In the genomic region with DNA sequence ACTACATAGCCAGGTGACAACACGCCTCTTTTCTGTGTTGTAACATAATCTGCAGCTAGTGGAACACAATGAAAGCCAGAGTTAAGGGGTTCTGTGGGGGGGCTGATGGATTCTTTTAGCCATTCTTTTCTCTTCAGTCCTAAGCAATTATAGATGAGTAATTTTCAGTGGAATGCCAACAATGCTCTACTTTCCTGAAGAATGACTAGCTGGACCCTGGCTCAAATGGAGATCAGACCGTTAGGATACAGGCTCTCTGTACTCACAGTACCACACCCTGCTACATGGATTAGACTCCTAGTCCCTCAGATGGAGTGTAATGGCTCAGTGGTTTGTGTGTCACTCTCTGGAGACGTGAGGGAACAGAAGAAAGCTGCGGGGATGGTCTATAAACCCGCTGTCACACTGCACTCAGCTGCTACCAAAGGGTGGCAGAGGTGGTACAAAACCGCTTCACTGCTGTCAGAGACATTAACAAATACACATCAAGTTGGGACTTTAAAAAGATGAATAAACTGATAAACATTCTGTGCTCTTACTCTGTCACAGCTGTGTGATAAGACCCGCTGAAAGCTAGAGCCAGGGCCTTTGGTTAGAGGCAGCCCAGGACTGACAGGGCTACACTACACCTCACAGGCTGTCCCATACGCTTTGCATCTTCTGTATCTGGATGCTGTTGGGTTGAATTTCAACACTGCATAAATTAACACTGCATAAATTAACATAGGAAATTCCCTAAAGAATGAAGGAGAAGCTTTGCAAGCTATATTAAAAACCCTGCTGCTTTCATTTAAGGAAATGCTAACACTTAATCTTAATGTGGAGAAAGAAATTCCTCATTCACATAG, we compare ENCODE assay signal across 14 mouse cellular contexts.
A peak's percentile ranks its signal among the peaks of the same experiment; 100 is the strongest.
DNase-seq lines count a peak whose midpoint lies in the region; ATAC-seq lines count a peak whose summit lies in the region.
"Had no signal": no experiment of that assay in that cellular context is flagged by ENCODE, and none has a peak within 500 bp of the region (broad histone marks: within the 10 kb centered on the region; RNA-seq: fewer than 3 reads in every experiment).

No protein-coding gene starts in this region.

- H3K4me2 ChIP-seq in midbrain, embryonic 13.5 days (replicated peaks): no peak overlapping the region
- H3K4me2 ChIP-seq: heart, embryonic 12.5 days; hindbrain, embryonic 15.5 days; kidney, embryonic 15.5 days; limb, embryonic 12.5 days had no signal

- 0 out of 2 replicates have a peak, but pooled peaks cover 8% of the 10 kb centered on the region for H3K4me1 ChIP-seq in midbrain, embryonic 13.5 days (replicated peaks)
- H3K4me1 ChIP-seq in midbrain, embryonic 10.5 days: peaks cover 7% of the 10 kb centered on the region
- H3K4me1 ChIP-seq: kidney, embryonic 15.5 days had no signal

- no peak overlapping the region for H3K4me3 ChIP-seq in midbrain, embryonic 13.5 days (replicated peaks)
- H3K4me3 ChIP-seq in midbrain, embryonic 10.5 days: no peak overlapping the region
- H3K4me3 ChIP-seq: heart, embryonic 12.5 days; hindbrain, embryonic 15.5 days; kidney, embryonic 15.5 days; limb, embryonic 12.5 days had no signal

- H3K27me3 ChIP-seq in midbrain, embryonic 13.5 days: no peaks in the 10 kb centered on the region
- no peaks in the 10 kb centered on the region for H3K27me3 ChIP-seq in midbrain, embryonic 10.5 days (ENCODE audit: low read depth, poor library complexity, severe bottlenecking)
- H3K27me3 ChIP-seq: heart, embryonic 12.5 days; hindbrain, embryonic 15.5 days; kidney, embryonic 15.5 days; limb, embryonic 12.5 days had no signal

- WGBS in midbrain, embryonic 13.5 days: 66% methylated on average over 8 of the region's 8 CpGs
- 76% methylated on average over 8 of the region's 8 CpGs for WGBS in midbrain, embryonic 10.5 days

- peaks cover 11% of the 10 kb centered on the region; the same call in 1 of the 2 replicates for H3K36me3 ChIP-seq in midbrain, embryonic 13.5 days
- H3K36me3 ChIP-seq in midbrain, embryonic 10.5 days: peaks cover 34% of the 10 kb centered on the region
- H3K36me3 ChIP-seq: hindbrain, embryonic 15.5 days had no signal

- H3K9me3 ChIP-seq in midbrain, embryonic 13.5 days: no peaks in the 10 kb centered on the region
- no peaks in the 10 kb centered on the region for H3K9me3 ChIP-seq in midbrain, embryonic 10.5 days (replicated peaks)
- H3K9me3 ChIP-seq: heart, embryonic 12.5 days; hindbrain, embryonic 15.5 days; kidney, embryonic 15.5 days; limb, embryonic 12.5 days had no signal

- DNase-seq in midbrain, embryonic 10.5 days (ENCODE audit: low spot score): no peak
- no peak for DNase-seq in B cell, adult 2 months
- DNase-seq in thymus, postnatal 10 days (ENCODE audit: low spot score in 2 of 2): no peak
- DNase-seq: adrenal gland, postnatal 14 days; gastrocnemius, postnatal 10 days; lung, postnatal 4 days had no signal

- H3K27ac ChIP-seq in midbrain, embryonic 13.5 days: no peak overlapping the region
- no peak overlapping the region for H3K27ac ChIP-seq in midbrain, embryonic 10.5 days (replicated peaks)
- H3K27ac ChIP-seq: kidney, embryonic 15.5 days; limb, embryonic 12.5 days had no signal

- ATAC-seq in midbrain, embryonic 13.5 days: 0 out of 2 replicates have a peak, but pooled peaks have one; percentile 27
- ATAC-seq in CD4-positive, CD25-positive, alpha-beta regulatory T cell, adult 4 months: peak; percentile 63
- peak; percentile 80 for ATAC-seq in activated CD4-positive, CD25-positive, alpha-beta regulatory T cell, adult 4 months
- ATAC-seq in inflammation-experienced regulatory T-cells, adult 6 months: peak; percentile 85

- no peak overlapping the region for H3K9ac ChIP-seq in midbrain, embryonic 13.5 days (replicated peaks)
- H3K9ac ChIP-seq: heart, embryonic 12.5 days; hindbrain, embryonic 15.5 days; kidney, embryonic 15.5 days; limb, embryonic 12.5 days had no signal

Comparison
In these comparisons a context has a peak if more than half of its experiments do, and no peak if none do; other contexts are left out.
1. ATAC-seq: peak in every context shown above with its lines; median percentile 85 in inflammation-experienced regulatory T-cells, adult 6 months; 80 in activated CD4-positive, CD25-positive, alpha-beta regulatory T cell, adult 4 months; 63 in CD4-positive, CD25-positive, alpha-beta regulatory T cell, adult 4 months; 27 in midbrain, embryonic 13.5 days.